Mouse (Mus musculus) right cerebral cortex, postnatal 14 days (tissue): ENCODE data around the gene Cgas.
A peak's percentile ranks its signal among the peaks of the same experiment; 100 is the strongest.
"Not testable (repeated sequence)": the region's sequence is repeated elsewhere in the genome, so short reads cannot be mapped to it uniquely, and the experiment has no call there.

Experiments used
- DNase-seq: peaks from one replicate; pipeline ENCODE4 v3.0.0; 2022

Gene Cgas

DNA sequence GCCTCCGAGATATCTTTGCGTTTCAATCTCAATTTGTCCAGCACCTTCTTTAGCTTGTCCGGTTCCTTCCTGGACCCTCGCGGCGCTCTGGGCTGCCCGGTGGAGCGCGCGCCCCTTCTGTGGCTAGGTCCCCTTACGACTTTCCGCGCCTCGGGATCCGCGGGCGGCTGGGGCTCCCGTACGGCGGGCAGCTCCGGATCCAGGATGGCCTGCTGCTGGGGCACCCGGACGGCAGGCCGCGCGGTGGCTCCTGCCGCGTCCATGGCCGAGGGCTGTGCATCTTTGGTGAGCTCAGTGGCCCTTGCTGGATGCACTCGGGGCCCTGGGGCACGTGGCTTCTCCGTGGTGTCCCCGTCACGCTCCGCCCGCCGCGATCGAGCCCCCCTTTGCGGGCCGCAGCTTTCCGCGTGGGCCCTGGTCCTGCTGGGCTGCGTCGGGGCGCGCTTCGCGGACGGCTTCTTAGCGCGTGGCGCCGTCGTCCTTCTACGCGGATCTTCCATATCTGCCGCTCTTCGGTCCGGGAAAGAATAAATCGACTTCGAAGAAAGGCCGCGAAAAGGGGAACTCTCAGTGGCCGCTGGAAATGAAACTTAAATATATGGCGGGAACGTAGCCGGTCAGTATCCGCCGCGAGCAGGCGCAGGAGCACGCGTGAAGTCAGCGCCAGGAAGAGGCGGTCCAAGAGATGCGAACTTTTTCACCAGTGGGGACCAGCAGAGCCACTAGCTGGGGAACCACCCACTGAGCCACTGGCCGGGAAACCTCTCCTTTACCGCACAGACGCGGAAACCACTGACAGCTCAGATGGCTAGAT, at the start of gene Cgas:
Gene Cgas (minus strand): TSS at position 659 of the 814 bp plus-strand sequence.
- peak; percentile 30 for DNase-seq

DNA sequence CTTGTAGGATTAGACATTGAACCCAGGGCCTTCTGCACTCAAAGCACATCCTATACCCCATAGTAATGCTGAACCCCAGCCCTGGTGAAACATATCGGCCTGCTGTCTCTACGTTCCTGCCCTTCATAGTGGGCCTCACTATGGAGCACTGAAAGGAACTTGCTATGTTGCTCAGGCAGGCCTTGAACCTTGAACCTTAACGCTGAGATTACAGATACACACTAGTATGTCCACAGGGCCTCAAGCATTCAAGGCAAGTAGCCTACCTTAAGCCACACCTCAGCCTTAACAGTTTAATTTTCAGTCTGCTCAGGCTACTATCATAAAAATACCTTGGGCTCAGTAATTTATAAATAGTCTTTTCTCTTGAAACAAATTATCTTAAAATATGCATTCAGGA, 49.2 kb upstream of the Cgas start:
- no peak for DNase-seq

GRCm38 (mm10) chr9:78491169-78491568, 48.1 kb upstream of the Cgas start:
- DNase-seq, result no peak

- DNase-seq, result peak; percentile 40
Observed at GRCm38 (mm10) chr9:78488890-78489420, 45.9 kb upstream of the Cgas start, which contains the start of gene Eef1a1. TSS of gene Eef1a1 (minus strand) at chr9:78489151.

DNA sequence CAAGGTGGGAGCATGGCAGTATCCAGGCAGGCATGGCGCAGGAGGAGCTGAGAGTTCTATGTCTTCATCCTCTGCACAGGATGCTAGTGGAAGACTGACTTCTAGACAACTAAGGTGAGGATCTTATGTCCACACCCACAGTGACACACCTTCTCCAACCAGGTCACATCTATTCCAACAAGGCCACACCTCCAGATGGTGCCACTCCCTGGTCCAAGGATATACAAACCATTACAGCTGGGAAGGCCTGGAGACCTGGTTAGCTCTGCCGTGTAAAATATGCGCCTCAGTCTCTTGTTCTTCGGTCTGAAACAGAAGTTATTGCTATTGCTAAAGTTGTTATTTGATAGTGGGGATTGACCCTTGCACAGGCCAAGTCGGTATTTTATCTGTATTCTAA, 45.0 kb upstream of the Cgas start:
- DNase-seq, result not testable (repeated sequence)

GRCm38 (mm10) chr9:78484660-78485059, 41.6 kb upstream of the Cgas start:
- no peak for DNase-seq

DNA sequence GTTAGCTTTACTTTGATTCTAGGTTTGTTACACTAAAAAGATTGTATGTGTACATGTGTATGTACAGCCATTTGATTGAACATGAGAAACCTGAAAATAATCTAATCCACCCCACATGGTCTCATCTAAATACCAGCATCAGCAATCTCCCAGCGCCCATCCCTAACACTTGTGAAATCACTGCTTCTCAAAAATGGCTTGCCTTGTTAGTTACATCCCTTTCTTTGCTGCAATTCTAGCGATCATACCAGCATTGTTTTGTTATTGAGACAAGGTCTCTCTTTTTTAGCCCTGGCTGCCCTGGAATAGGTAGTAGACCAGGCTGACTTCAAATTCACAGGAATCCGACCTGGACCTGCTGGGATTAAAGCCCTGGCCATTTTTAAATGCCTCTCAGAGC, 39.3 kb upstream of the Cgas start:
- DNase-seq, result no peak

GRCm38 (mm10) chr9:78481423-78482331, 38.6 kb upstream of the Cgas start:
- peak; percentile 90 for DNase-seq

GRCm38 (mm10) chr9:78480706-78481358, 37.8 kb upstream of the Cgas start:
- DNase-seq, result peak; percentile 77

- DNase-seq, result not testable (repeated sequence)
Observed at GRCm38 (mm10) chr9:78480227-78480626, 37.2 kb upstream of the Cgas start.

DNA sequence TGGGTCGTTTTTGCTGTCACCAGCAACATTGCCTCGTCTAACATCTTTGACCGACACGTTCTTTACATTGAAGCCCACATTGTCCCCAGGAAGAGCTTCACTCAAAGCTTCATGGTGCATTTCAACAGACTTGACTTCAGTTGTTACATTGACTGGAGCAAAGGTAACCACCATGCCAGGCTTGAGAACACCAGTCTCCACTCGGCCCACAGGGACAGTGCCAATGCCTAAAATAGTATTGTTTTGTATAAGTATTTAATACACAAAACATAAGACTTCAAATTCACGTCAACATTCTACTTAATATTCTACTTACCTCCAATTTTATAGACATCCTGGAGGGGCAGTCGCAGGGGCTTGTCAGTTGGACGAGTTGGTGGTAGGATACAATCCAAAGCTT, 36.3 kb upstream of the Cgas start:
- not testable (repeated sequence) for DNase-seq

GRCm38 (mm10) chr9:78478009-78478605, 35.1 kb upstream of the Cgas start:
- not testable (repeated sequence) for DNase-seq

- no peak for DNase-seq
Observed at GRCm38 (mm10) chr9:78477021-78477551, 34.0 kb upstream of the Cgas start.

DNA sequence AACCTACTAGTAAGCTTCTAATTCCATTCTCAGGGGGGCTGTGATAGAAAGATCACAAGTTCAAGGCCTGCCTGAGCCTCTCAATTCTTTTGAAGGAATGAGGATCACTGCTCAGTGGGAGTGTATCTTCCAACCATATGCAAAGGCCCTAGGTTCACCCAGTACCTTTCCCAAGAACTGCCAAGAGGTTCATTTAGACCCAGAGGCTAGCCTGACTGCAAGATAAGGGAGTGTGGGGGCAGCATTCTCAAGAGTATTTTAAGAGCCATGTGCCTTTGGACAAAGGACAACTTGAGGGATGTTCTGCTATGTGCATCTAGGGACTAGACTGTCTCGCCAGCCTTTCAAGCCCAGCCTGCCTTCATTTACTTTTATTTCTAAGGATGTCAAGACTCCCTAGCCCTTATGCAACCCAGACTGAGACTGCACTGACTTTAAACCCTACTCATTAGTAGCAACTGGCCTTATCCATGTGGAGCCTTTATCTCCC, 33.5 kb upstream of the Cgas start:
- DNase-seq, result no peak

GRCm38 (mm10) chr9:78475873-78476272, 32.8 kb upstream of the Cgas start:
- no peak for DNase-seq

DNA sequence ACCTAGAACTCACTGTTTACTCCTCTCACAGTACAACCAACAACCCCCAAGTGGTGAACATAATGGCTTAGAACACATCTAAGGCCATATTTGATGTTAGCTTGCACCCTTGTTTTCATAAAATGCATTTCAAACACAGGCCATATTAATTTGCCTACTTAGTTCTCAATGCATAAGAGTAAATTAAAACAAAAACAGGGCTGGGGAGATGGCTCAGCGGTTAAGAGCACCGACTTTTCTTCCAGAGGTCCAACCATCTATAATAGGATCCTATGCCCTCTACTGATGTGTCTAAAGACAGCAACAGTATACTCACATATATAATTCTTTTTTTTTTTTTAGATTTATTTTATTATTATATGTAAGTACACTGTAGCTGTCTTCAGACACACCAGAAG, 32.3 kb upstream of the Cgas start:
- DNase-seq, result no peak

DNA sequence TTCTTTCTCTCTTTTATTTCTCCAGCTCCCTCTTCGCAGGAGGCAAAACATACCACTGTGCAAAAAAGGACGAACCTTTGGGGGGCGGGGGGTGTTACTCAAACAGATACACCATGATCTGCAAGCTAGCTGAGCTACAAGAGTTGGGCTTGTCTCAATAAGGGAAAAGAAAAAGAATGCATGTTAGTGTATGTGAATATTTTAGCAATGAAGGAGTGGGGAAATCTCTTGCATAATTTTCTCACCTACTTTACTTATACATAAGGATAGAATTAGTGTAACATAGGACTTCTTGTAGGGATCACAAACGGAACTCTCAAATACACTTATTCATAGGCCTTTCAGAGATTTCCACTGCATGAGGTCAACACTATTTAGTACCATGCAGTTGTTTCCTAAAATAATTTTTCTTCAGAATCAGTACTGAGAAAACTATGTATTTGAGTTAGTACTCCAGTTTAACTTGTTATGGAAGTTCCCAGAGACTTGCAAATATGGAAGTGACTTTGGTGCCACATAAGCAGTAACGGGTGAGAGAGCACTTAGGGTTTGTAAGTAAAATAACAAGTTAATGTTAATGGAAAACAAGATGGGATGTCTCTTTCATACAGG, 31.8 kb upstream of the Cgas start:
- no peak for DNase-seq

DNA sequence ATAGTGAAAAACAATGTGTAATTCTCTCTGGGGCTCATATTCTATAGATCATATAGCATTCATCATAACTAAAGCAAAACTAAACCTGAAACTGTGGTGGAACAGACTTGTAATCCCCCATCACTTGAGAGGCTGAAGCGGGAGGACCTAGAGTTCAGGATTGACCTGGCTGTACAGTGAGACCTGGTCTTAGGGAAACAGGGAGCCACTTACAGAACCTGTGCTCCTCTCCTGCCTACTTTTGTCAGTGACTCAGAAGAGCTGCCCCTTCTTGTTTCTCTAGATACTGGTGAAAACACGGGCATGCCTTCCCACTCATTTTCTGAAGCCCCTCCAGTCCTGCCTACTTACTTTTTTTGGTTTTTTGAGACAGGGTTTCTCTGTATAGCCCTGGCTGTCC, 31.2 kb upstream of the Cgas start:
- DNase-seq, result no peak

DNA sequence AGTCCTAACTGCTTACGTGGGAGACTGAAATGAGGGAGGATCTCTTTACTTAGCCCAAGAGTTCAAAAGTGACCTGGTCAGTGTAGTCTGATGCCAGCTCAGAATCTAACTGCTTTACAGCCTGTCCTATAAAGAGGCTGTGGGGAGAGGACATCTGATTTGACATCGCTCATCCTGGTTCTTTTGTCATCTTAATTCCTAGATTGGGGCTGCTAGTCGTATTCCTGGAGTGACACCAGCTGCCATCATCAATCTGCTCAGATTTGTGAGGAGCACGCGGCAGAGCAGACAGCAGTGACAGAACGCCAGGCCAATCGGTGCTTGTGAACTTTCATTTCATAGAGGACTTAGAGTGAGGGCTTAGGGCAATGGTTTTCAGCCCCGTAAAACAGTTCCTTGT, 30.6 kb upstream of the Cgas start:
- no peak for DNase-seq

DNA sequence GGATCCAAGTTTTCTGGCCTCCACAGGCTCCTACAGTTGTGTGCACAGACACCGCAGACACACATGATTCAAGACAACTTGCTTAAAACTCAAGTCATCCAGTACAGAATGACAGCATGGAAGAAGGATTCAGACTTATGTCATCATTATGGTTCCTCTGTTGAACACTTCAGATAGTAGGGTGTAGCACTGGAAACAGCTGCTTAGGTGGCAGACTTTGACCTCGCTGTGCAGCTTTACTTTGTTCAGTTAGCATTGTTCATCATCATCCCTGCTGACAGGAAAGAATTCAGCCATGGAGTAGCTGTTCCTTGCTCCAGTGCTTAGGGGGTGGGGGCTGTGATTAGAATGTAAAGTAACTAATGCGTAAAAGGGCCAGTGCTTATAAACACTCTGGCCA, 22.7 kb upstream of the Cgas start:
- DNase-seq, result no peak

- DNase-seq, result no peak
Observed at GRCm38 (mm10) chr9:78463337-78463736, 20.3 kb upstream of the Cgas start.

GRCm38 (mm10) chr9:78457026-78457425, 14.0 kb upstream of the Cgas start:
- DNase-seq, result no peak
